Mouse (Mus musculus) heart, embryonic 16.5 days (tissue): Measurements from ENCODE around the gene Eif3j1. TPM values are rescaled to one million over a fixed set of nuclear protein-coding genes. Genes with fewer than 3 reads are reported as not detected.
"Not testable (repeated sequence)": the region's sequence is repeated elsewhere in the genome, so short reads cannot be mapped to it uniquely, and the experiment has no call there.

Experiments
- ATAC-seq: fragments of 200-750 bp; cut with Nextera tagmentation; replicated peaks from 2 replicates; pipeline ENCODE4 v1.8.0; 2017; ENCODE audit warnings: moderate number of reproducible peaks; ENCODE audit not compliant: insufficient read depth, low FRiP score; ENCODE audit errors: extremely low read depth
- H3K27ac ChIP-seq: fragments of 300-500 bp; sonication (generic); 2 replicates; pipeline ENCODE4 v1.5.1; 2014; ENCODE audit warnings: mild to moderate bottlenecking, low read length, control low read depth, moderate library complexity
- H3K27me3 ChIP-seq: fragments of 300-500 bp; sonication (generic); 2 replicates; pipeline ENCODE4 v1.6.1; 2014; ENCODE audit warnings: low read length, mixed read lengths; ENCODE audit not compliant: control insufficient read depth, insufficient read depth
- H3K36me3 ChIP-seq: fragments of 300-500 bp; sonication (generic); 2 replicates; pipeline ENCODE4 v1.6.1; 2014; ENCODE audit not compliant: control insufficient read depth, insufficient read depth
- H3K4me1 ChIP-seq: fragments of 300-500 bp; sonication (generic); 2 replicates; pipeline ENCODE4 v1.6.1; 2014; ENCODE audit warnings: low read length, mixed read lengths; ENCODE audit not compliant: control insufficient read depth, insufficient read depth
- H3K4me2 ChIP-seq: fragments of 300-500 bp; sonication (generic); 2 replicates; pipeline ENCODE4 v1.6.1; 2014; ENCODE audit warnings: low read depth, mild to moderate bottlenecking, control low read depth, low read length
- H3K4me3 ChIP-seq: fragments of 300-500 bp; sonication (generic); 2 replicates; pipeline ENCODE4 v1.5.1; 2014; ENCODE audit warnings: mild to moderate bottlenecking, control low read depth, low read length
- H3K9ac ChIP-seq: fragments of 300-500 bp; sonication (generic); 2 replicates; pipeline ENCODE4 v1.6.1; 2014; ENCODE audit warnings: low read length, control low read depth
- H3K9me3 ChIP-seq: fragments of 300-500 bp; sonication (generic); replicated peaks from 2 replicates; pipeline ENCODE4 v1.6.1; 2016; ENCODE audit warnings: low read length; ENCODE audit not compliant: control insufficient read depth
- WGBS: fragments of 180-500 bp; shearing (Covaris S2); extraction: QIAGEN DNeasy Blood & Tissue Kit; methylation state at CpG from one replicate; pipeline ENCODE4 v1.1.7; 2014; 5-methylcytosine and 5-hydroxymethylcytosine counted together
- polyA plus RNA-seq: library from polyadenylated mRNA; unstranded; fragments of >200 nt; fragmentation: Nextera tagmentation; extraction: Ambion mirVana; gene quantifications from 2 replicates; pipeline ENCODE4 v1.2.1, GENCODE M21; 2015

Eif3j1 gene
- polyA plus RNA-seq, result 9.8 and 10.6 TPM in 2 replicates

DNA sequence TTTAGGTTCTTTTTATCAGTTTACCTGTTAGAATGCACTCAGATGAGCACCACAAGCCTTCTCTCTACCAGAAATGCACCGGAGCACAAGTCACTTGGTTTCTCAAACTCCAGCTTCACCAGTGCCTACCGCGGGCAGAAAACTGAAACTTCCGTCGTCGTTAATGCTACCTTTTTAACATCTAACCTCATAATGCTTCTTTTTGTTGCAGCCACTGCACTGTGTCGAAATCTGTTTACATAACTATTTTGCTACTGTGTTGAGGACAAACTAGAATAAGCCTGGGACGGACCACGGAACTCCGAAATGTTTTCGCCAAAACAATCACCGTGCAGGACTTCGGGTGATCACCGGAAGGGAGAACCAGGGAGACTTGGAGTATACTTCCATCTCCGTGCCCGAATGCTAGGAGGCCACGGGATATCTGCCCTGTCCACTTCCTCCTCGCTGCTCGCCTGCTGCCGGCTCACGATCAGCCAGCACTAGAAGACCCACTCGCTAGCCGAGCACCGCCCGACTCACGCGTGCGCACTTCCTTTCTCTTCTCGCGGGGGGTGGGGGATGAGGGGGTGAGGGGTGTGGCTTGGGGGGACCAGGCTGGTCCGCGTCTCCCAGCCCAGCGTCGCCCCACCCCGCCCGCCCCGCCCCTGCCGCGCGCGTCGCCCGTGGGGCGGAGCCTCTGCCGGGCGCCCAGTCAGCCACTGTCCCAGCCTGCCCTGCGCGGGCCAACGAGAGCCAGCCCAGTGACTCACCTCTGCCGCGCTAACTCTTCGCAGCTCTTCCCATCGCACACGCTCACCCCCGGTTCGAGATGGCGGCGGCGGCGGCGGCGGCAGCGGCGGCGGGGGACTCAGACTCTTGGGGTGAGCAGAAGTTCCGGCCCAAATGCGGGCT is at the start of gene Eif3j1:
TSS of gene Eif3j1 (plus strand) at position 685 of the 894 bp plus-strand sequence.
- Histone ChIP-seq H3K4me2 (peak within 1 kb of the TSS; percentile 90), H3K27ac (peak within 1 kb of the TSS; percentile 95), H3K27me3 (no peaks in the 10 kb centered on the region), H3K9me3 (no peaks in the 10 kb centered on the region), H3K9ac (peak within 1 kb of the TSS; percentile 90), H3K36me3 (no peaks in the 10 kb centered on the region), H3K4me3 (peak within 1 kb of the TSS; percentile 80), H3K4me1 (peaks cover 12% of the 10 kb centered on the region)
- whole genome bisulfite sequencing, result under 1% methylated on average over 46 of the region's 67 CpGs
- ATAC-seq, result peak; percentile 99

DNA sequence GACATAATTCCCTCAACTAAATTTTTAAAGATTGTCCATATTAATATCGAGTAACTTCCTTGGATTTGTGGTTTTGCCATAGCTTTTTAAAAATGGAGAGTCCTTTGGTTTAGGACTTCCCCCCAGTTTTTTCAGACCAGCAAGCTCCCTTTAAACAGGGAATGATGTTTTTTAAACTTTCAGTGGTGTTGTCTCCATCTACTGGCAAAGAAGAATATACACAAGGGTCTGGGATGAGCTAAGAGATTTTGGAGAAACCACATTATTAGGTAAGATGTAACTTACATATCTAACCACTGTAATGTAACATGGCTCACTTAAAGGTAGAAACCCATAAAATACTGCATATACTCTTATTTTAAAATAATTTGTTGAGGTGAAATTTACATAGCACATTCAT is 32.6 kb upstream of the Eif3j1 start:
- WGBS, result 86% methylated on average over 1 of the region's 1 CpGs
- Histone ChIP-seq H3K4me3 (no peak overlapping the region), H3K27ac (no peak overlapping the region), H3K9ac (no peak overlapping the region), H3K4me1 (no peaks in the 10 kb centered on the region), H3K9me3 (no peaks in the 10 kb centered on the region), H3K4me2 (no peak overlapping the region), H3K27me3 (no peaks in the 10 kb centered on the region), H3K36me3 (no peaks in the 10 kb centered on the region; the same call in 1 of the 2 replicates)
- no peak for ATAC-seq

DNA sequence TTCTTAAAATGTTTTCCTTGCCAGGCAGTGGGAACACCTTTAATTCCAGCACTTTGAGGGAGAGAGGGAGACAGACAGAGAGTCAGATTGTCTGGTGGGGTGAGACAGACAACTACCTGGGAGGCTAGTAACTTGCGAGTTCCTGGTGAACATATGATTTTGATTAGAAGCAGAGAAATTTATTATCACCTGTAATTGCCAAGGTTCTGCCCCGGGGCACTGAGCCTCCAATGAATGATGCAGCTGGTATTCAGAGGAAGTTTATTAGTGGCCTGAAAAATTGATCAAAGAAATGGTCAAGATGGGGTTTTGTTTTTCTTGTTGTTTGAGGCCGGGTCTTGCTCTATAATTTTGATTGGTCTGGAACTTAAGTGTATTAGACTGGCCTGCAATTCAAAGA is 19.5 kb upstream of the Eif3j1 start:
- H3K9ac ChIP-seq, result no peak overlapping the region
- no peak overlapping the region for H3K4me2 ChIP-seq
- no peaks in the 10 kb centered on the region for H3K4me1 ChIP-seq
- H3K27me3 ChIP-seq, result no peaks in the 10 kb centered on the region
- H3K4me3 ChIP-seq, result no peak overlapping the region
- peaks cover 12% of the 10 kb centered on the region for H3K36me3 ChIP-seq
- ATAC-seq, result no peak
- H3K9me3 ChIP-seq, result no peaks in the 10 kb centered on the region
- H3K27ac ChIP-seq, result no peak overlapping the region
- 95% methylated on average over 3 of the region's 3 CpGs for WGBS

DNA sequence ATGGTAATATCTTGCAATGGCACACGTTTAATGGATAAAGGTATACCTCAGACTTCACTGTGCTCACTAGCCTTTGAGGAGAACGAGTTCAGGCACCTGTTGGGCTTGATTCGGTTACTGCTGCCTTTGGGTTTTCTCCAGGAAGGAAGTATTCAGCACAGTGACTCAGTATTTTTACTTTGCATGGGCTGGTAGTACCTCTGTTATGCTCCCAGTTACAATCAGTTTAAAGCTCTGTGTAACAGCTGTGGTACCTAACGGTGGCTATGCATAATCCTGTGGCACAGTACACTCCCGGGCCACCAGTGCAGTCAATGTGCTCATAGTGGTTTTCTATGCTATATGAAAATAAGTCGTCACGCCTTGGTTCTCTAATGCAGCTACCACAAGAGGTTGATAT is 16.9 kb upstream of the Eif3j1 start:
- Histone ChIP-seq H3K36me3 (peaks cover 14% of the 10 kb centered on the region), H3K4me1 (no peaks in the 10 kb centered on the region), H3K9ac (no peak overlapping the region), H3K27me3 (no peaks in the 10 kb centered on the region), H3K4me3 (no peak overlapping the region), H3K27ac (no peak overlapping the region), H3K9me3 (no peaks in the 10 kb centered on the region), H3K4me2 (no peak overlapping the region)
- no peak for ATAC-seq
- 85% methylated on average over 7 of the region's 7 CpGs for WGBS

DNA sequence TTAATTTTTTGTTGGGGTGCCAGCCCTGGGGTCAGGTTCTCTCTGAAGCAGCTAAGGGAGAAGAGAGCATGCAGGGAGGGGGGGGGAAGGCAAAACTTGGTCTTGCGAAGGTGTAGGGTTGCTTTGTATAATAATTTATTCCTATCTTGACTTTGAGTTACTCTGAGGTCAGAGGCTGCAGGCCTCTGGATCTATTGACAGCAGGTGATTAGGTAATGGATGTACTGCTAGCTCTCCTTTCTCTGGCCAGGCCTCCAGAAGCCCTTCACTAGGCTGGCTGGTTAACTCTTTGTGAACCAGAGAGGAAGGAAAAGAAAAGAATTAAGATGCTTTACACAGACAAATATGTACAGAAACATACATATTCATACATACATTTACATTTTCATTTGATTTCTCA is 9.6 kb upstream of the Eif3j1 start:
- no peaks in the 10 kb centered on the region for H3K4me1 ChIP-seq
- no peak overlapping the region for H3K9ac ChIP-seq
- no peak overlapping the region for H3K27ac ChIP-seq
- 44% methylated on average over 1 of the region's 1 CpGs for WGBS
- H3K4me2 ChIP-seq, result no peak overlapping the region
- H3K9me3 ChIP-seq, result no peaks in the 10 kb centered on the region
- H3K36me3 ChIP-seq, result 0 out of 2 replicates have a peak, but pooled peaks cover 6% of the 10 kb centered on the region
- no peak for ATAC-seq
- H3K27me3 ChIP-seq, result no peaks in the 10 kb centered on the region
- H3K4me3 ChIP-seq, result no peak overlapping the region

DNA sequence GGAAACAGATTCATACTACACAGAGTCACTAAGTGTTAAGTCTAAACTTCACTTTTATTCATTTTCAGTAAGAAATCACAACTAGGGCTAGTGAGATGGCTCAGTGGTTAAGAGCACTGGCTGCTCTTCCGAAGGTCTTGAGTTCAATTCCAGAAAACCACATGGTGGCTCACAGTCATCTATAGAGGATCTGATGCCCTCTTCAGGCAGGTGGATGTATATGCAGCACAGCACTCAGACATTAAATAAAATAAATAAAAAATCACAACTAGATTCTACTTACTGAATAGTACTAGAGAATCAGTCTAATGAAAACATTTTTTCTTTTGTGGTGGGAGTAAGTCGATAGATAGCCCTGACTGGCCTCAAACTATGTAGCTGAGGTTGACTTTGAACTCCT is 6.1 kb upstream of the Eif3j1 start:
- Histone ChIP-seq H3K4me3 (no peak overlapping the region), H3K9me3 (no peaks in the 10 kb centered on the region), H3K27me3 (no peaks in the 10 kb centered on the region), H3K27ac (no peak overlapping the region), H3K4me2 (no peak overlapping the region), H3K9ac (no peak overlapping the region), H3K4me1 (no peaks in the 10 kb centered on the region), H3K36me3 (no peaks in the 10 kb centered on the region)
- no peak for ATAC-seq
- WGBS, result 76% methylated on average over 2 of the region's 2 CpGs

DNA sequence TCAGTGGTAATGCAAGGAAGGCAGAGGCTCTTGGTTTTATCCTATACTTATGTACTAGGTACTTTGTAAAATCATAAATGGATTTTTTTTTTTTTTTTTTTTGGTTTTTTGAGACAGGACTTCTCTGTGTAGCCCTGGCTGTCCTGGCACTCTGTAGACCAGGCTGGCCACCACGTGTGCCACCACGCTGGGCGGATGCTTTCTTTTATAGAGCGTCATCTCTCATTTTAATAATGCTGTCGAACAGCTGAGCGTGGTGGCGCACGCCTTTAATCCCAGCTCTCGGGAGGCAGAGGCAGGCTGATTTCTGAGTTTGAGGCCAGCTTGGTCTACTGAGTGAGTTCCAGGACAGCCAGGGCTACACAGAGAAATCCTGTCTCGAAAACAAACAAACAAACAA is 1.3 kb upstream of the Eif3j1 start:
- H3K4me2 ChIP-seq, H3K27ac ChIP-seq, H3K36me3 ChIP-seq, H3K4me3 ChIP-seq, ATAC-seq, H3K27me3 ChIP-seq, H3K9ac ChIP-seq, H3K9me3 ChIP-seq: not testable (repeated sequence)
- peaks cover 12% of the 10 kb centered on the region for H3K4me1 ChIP-seq
- WGBS, result 91% methylated on average over 10 of the region's 10 CpGs

DNA sequence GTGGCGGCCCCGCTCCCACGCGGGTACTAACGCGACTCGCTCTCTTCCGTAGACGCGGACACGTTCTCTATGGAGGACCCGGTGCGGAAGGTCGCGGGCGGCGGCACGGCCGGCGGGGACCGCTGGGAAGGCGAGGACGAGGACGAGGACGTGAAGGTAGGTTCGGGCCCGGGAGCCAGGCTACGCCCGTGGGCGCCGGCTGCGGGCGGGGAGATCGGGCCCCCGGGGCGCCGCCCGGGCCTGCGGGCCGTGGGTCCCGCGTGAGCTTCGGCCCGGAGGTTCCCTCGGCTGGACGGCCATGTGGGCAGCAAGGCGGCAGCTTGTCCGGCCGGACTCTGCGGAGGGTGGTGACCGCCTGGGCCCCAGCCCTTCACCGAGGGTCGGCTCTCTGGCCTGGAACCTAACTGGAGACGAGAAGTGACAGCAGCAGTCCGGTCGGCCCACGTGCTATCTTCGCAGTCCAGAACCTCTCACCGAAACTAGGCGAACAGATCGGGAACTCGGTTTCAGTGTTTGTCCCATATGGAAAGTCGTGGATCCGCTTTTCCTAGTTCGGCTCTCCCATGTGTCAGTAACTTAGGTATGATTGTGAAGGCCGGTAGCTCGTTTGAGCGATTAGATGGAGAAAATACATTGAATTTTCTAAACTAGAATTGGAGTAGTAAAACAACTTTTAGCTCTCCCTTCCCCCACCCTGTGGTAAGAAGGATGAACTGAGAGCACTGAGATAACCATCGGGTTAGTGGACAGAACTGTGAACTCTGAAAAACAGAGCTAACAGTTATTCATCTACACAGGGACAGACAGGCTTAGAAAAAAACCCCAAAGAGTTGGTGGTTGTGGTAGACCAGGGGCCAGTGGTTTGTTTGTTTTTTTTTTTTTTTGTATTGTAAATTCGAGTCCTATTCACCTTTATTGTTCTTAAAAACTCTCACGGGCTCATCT is 682 bp downstream of the Eif3j1 start:
- peaks cover 4% of the 10 kb centered on the region; the same call in 1 of the 2 replicates for H3K36me3 ChIP-seq
- peak overlapping the region; percentile 90 for H3K9ac ChIP-seq
- H3K4me3 ChIP-seq, result peak overlapping the region; percentile 80
- no peaks in the 10 kb centered on the region for H3K27me3 ChIP-seq
- peak; percentile 42 for ATAC-seq
- under 1% methylated on average over 71 of the region's 71 CpGs for WGBS
- H3K27ac ChIP-seq, result peak overlapping the region; percentile 93
- peak overlapping the region; percentile 90 for H3K4me2 ChIP-seq
- peaks cover 12% of the 10 kb centered on the region for H3K4me1 ChIP-seq
- H3K9me3 ChIP-seq, result no peaks in the 10 kb centered on the region
